Mouse (Mus musculus) fat pad, adult 2 months (tissue): ENCODE results near the gene Lrrtm3.

Experiments used
- DNase-seq: peaks from one replicate; pipeline ENCODE4 v3.0.0-alpha.2; 2011; ENCODE audit warnings: low read depth, low spot score; ENCODE audit errors: extremely low read depth

Lrrtm3 gene

GRCm38 (mm10) chr10:63899891-63900290, 190.2 kb downstream of the Lrrtm3 start:
- DNase-seq, result no peak

GRCm38 (mm10) chr10:63894612-63895011, 195.5 kb downstream of the Lrrtm3 start:
- DNase-seq, result no peak

- DNase-seq, result no peak
Measured at GRCm38 (mm10) chr10:63886449-63887088, 203.5 kb downstream of the Lrrtm3 start.

- no peak for DNase-seq
Measured at GRCm38 (mm10) chr10:63880462-63880903, 209.6 kb downstream of the Lrrtm3 start.
